Mouse (Mus musculus) heart, adult 18-20 months (tissue): ENCODE results near the gene Jak1. TPM values are rescaled to one million over a fixed set of nuclear protein-coding genes. Genes with fewer than 3 reads are reported as not detected.

ENCODE experiments used
- DNase-seq, 2 experiments: peaks; one replicate each; pipeline ENCODE4 v3.0.0; 2021 to 2022; ENCODE audit warnings: mixed read lengths in 1 of 2
- total RNA-seq, 2 experiments: library from RNA; stranded (reverse); gene quantifications; 2 replicates each; pipeline ENCODE4 v1.2.3; 2021

Jak1 gene
- total RNA-seq, 2 experiments from 2014 or later = 91.2 to 102 TPM

DNA sequence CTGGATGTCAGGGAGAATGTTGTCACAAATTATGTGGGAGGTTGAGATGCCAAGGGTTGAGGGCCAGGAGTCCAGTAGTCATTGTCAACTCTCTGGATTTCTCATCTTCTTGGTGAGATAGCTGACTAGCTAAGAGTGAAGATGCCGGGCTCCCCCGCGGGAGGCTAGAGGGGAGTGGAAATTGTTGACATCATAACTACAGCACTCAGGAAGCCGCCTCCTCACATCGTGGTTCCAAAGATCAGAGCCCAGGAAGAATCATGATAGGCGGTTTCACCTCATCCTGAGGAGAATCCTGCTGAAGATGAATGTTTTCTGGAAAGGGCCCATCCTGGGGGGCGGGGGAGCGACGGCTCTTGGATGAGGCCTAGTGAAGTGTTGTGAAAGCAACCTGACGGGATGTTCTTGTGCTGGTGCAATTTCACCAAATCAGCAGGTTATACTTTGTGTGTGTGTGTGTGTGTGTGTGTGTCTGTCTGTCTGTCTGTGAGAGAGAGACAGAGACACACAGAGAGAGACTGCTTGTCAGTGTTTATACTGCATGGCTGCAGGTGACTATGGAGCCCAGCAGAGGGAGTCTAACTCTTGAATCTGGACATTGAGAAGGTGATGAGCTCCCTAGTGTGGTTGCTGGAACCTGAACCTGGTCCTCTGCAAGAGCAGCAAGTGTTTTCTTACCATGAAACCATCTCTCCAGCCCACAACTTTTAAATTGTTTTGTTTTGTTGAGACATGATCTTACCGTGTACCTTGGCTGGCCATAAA, 118.0 kb downstream of the Jak1 start:
- no peak for DNase-seq

DNA sequence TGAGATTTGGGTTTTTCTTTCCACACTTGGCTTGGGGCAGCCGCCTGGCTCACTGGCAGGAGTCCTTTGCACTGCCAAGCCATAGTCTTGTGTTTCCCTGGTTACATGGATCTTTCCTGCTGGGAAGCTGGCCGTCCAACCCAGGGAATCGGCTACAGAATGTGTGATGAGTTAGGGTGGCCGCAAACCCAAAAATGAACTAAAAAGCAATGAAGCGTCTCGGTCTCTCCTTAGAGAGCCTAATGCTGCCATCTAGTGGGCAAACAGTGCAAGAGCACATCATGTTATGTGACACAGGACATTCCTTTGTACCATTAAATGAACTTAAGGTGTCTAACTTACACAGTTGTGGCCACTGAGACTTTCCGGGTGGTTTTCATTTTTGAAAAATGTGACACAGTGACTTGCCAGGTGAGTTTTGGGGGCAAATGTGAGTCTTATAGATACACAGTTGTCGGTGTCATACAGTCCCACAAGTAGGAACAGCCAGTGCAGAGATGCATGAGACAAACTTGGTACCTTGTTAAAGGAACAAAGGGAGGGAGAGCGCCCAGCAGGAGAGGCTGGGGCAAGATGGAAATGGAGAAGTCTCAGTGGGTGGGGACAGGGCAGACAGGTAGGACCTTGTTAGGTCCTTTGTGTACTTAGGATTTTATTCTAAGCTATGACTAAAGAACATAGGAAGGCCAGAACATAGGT, 118.9 kb downstream of the Jak1 start:
- peak; percentile 62 to 83 for DNase-seq

DNA sequence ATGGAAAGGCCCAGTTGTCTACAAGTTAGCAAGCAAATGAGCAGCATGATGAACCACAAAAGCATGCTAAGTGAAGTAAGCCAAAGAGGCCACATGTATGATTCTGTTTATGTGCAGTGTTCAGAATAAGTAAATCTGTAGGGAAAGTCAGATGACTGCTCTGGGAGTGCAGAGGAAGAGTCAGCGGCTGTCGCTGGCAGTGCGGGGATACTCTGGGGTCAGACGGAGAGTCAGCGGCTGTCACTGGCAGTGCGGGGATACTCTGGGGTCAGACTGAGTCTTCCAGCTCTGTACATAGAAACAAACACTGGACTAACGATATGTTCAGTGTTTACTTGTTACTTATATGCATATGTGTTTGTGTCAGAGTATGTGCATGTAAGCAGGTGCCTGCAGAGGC, 120.3 kb downstream of the Jak1 start:
- DNase-seq = no peak

GRCm38 (mm10) chr4:101144361-101144760, 120.7 kb downstream of the Jak1 start:
- no peak for DNase-seq

DNA sequence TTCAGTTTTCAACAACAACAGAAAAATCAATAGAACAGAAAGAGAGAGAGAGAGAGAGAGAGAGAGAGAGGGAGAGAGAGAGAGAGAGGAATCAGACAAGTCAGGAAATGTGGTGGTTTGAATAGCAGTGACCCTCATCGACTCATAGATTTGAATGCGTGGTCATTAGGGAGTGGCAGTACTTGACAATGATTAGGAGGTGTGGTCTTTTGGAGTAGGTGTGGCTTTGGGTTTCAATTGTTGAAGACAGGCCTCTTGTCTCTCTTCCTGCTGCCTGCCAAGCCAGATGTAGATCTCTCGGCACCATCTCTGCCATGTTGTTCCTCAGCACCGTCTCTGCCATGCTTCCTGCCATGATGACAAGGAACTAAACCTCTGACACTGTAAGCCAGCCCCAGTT, 121.2 kb downstream of the Jak1 start:
- no peak for DNase-seq

DNA sequence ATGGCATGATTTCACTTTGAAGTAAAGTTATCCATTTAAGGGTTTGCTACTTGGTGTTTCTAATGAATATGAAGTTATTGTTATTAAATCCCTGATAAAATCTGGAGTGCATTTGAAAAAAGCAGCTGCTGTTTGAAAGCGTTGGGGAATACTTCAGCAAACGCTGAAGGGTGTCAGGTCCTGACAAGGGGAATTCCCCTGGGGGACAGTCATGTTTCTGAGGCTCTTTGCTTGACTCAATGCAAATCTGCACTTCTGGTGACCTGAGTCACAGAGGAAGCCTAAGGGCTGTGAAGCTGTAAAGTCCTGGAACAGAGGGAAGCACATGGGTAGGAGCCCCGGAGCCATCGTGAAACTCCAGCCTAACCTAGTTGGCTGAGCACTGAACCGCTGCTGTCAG, 123.3 kb downstream of the Jak1 start:
- DNase-seq = no peak

- DNase-seq = no peak
Observed at GRCm38 (mm10) chr4:101137975-101138374, 127.1 kb downstream of the Jak1 start.

DNA sequence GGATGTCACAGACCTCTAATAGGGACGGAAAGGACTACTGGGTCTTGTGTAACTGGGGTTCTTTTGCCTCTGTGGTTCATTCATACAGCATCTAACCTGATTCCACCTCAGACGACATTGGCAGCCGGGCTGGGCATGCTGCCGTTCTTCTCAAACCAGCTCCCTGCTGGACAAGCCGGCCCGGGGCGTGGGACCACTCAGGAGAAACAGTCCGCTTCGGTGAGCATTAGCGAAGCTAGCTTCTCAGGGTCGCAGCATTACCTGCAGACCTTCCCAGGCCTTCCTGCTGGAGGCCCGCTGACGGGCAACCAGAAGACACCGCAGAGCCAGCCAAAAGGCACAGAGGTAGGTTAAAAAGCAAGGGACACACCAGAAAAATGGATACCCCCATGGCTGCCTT, 129.2 kb downstream of the Jak1 start:
- DNase-seq = no peak

DNA sequence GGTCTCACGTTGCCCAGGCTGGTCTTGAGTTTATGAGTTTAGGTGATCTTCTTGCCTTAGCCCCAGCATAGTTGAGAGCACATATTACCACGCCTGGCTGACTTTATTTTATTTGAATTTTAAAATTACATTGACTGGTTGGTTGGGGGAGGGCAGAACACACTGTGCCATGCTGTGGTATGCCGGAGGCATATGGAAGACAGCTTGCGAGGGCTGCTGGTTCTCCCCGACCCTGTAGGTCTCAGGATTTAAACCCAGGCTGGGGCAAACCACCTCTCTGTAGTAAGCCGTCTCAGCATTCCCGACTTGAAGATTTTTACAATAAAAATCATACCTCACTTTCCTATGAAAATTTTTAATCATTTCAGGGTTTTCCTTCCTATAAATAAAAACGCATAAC, 130.1 kb downstream of the Jak1 start:
- no peak for DNase-seq

DNA sequence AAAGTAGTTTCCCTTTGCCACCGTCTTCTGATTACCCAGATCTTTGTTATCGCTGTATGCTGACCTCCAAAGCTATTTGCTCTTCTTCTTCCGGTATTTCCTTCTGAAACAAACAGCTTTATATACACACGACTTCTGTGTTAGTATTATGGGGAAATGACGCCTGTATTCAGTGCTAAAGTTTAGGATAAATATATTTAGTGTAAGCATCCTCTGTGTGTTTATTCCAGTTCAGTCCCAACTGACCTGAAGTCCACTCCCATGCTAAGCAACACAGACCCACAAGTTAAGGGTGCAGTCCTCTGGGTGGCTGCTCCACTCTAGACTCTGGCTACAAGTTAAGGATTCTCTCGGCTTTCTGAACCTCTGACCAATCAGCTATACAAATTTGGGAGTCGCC, 144.1 kb downstream of the Jak1 start:
- no peak for DNase-seq

GRCm38 (mm10) chr4:101107122-101107521, 158.0 kb downstream of the Jak1 start:
- DNase-seq = no peak

Other genes with a start within 250 kb of the Jak1 start
- gene Gm10577, start 244.6 kb downstream of the Jak1 start, total RNA-seq = not detected
- 1 to 10 TPM; 3.0 to 3.2 TPM for gene Raver2, start 196.3 kb downstream of the Jak1 start, total RNA-seq
- 10 to 100 TPM; 31.6 to 40.8 TPM for gene Ak4, start 154.0 kb upstream of the Jak1 start, total RNA-seq
- under 1 TPM; 0.51 to 0.74 TPM for gene Dnajc6, start 231.4 kb upstream of the Jak1 start, total RNA-seq